Mouse (Mus musculus) MEL (cell line): ENCODE data around the gene Mrm3. TPM values are rescaled to one million over a fixed set of nuclear protein-coding genes. Genes with fewer than 3 reads are reported as not detected.
A peak's percentile ranks its signal among the peaks of the same experiment; 100 is the strongest.
"Not testable (repeated sequence)": the region's sequence is repeated elsewhere in the genome, so short reads cannot be mapped to it uniquely, and the experiment has no call there.

Experiments
- DNase-seq: peaks from one replicate; pipeline ENCODE4 v3.0.0; 2011; ENCODE audit warnings: low read depth, low spot score
- H3K27ac ChIP-seq: 2 replicates; pipeline ENCODE4 v1.5.1; 2012; ENCODE audit warnings: low read depth, mild to moderate bottlenecking, control low read depth, low read length, moderate library complexity; ENCODE audit not compliant: control insufficient read depth
- H3K27me3 ChIP-seq, 2 experiments: fragments of 150-350 bp in 1 of 2; sonication (generic) in 1 of 2; 2 replicates each; pipeline ENCODE4 v1.6.1; 2012; ENCODE audit warnings: low read length in 2 of 2, mild to moderate bottlenecking in 2 of 2, improper control_type of control experiment in 1 of 2, moderate library complexity in 1 of 2; ENCODE audit not compliant: insufficient read depth in 2 of 2, control insufficient read depth in 1 of 2
- H3K36me3 ChIP-seq, 2 experiments: 2 replicates each; pipeline ENCODE4 v1.6.1; 2012 to 2014; ENCODE audit warnings: low read length in 2 of 2, improper control_type of control experiment in 1 of 2, inconsistent platforms in 1 of 2, mild to moderate bottlenecking in 1 of 2; ENCODE audit not compliant: insufficient read depth in 2 of 2, control insufficient read depth in 1 of 2
- H3K4me1 ChIP-seq, 2 experiments: fragments of 150-350 bp in 1 of 2; sonication (generic) in 1 of 2; 2 replicates each; pipeline ENCODE4 v1.6.1; 2012; ENCODE audit warnings: low read length in 2 of 2, improper control_type of control experiment in 1 of 2, mild to moderate bottlenecking in 1 of 2; ENCODE audit not compliant: insufficient read depth in 2 of 2, control insufficient read depth in 1 of 2
- H3K4me3 ChIP-seq, 2 experiments: fragments of 150-350 bp in 1 of 2; sonication (generic) in 1 of 2; 2 replicates each; pipeline ENCODE4 v1.5.1; 2012; ENCODE audit warnings: low read depth in 2 of 2, low read length in 2 of 2, mild to moderate bottlenecking in 2 of 2, moderate library complexity in 2 of 2, control low read depth in 1 of 2, improper control_type of control experiment in 1 of 2; ENCODE audit not compliant: control insufficient read depth in 1 of 2, insufficient read depth in 1 of 2
- H3K79me2 ChIP-seq: 2 replicates; pipeline ENCODE4 v1.6.1; 2012; ENCODE audit warnings: mild to moderate bottlenecking, low read length, moderate library complexity; ENCODE audit not compliant: control insufficient read depth, poor library complexity, insufficient read depth
- H3K9ac ChIP-seq: 2 replicates; pipeline ENCODE4 v1.6.1; 2012; ENCODE audit warnings: low read depth, mild to moderate bottlenecking, control low read depth, low read length, moderate library complexity; ENCODE audit not compliant: control insufficient read depth, poor library complexity, severe bottlenecking
- H3K9me3 ChIP-seq: fragments of 150-350 bp; sonication (generic); replicated peaks from 2 replicates; pipeline ENCODE4 v1.6.1; 2012; ENCODE audit warnings: mild to moderate bottlenecking, low read length, improper control_type of control experiment, moderate library complexity; ENCODE audit not compliant: insufficient read depth
- CHD1 ChIP-seq: IDR thresholded peaks from 2 replicates; pipeline ENCODE4 v1.6.1; 2012; ENCODE audit warnings: low read depth, mild to moderate bottlenecking, inconsistent platforms, low read length, improper control_type of control experiment
- EP300 ChIP-seq, 2 experiments: IDR thresholded peaks; 2 replicates each; pipeline ENCODE4 v1.6.1; 2011; ENCODE audit warnings: improper control_type of control experiment in 2 of 2, low read length in 2 of 2, low read depth in 1 of 2, mild to moderate bottlenecking in 1 of 2
- GABPA ChIP-seq: IDR thresholded peaks from 2 replicates; pipeline ENCODE4 v1.6.1; 2012; ENCODE audit warnings: low read depth, mild to moderate bottlenecking, inconsistent platforms, low read length, improper control_type of control experiment, moderate library complexity
- MAX ChIP-seq: IDR thresholded peaks from 2 replicates; pipeline ENCODE4 v1.6.1; 2011; ENCODE audit warnings: low read length, improper control_type of control experiment
- MXI1 ChIP-seq: IDR thresholded peaks from 2 replicates; pipeline ENCODE4 v1.6.1; 2011; ENCODE audit warnings: mild to moderate bottlenecking, low read depth, low read length, improper control_type of control experiment
- MYB ChIP-seq: IDR thresholded peaks from 2 replicates; pipeline ENCODE4 v1.6.1; 2011; ENCODE audit warnings: mild to moderate bottlenecking, low read depth, low read length, improper control_type of control experiment
- POLR2AphosphoS5 ChIP-seq: IDR thresholded peaks from 2 replicates; pipeline ENCODE4 v1.6.1; 2012; ENCODE audit warnings: low read depth, borderline replicate concordance, mild to moderate bottlenecking, inconsistent platforms, low read length, moderate library complexity, mixed read lengths
- SMC3 ChIP-seq: IDR thresholded peaks from 2 replicates; pipeline ENCODE4 v1.6.1; 2011; ENCODE audit warnings: low read depth, low read length, improper control_type of control experiment
- TBP ChIP-seq: IDR thresholded peaks from 2 replicates; pipeline ENCODE4 v1.8.0; 2011; ENCODE audit warnings: low read depth, low read length, improper control_type of control experiment
- USF2 ChIP-seq, 2 experiments: IDR thresholded peaks; 2 replicates each; pipeline ENCODE4 v1.6.1; 2011 to 2012; ENCODE audit warnings: improper control_type of control experiment in 2 of 2, low read length in 2 of 2, borderline replicate concordance in 1 of 2, inconsistent platforms in 1 of 2, low read depth in 1 of 2, mild to moderate bottlenecking in 1 of 2; ENCODE audit not compliant: insufficient read depth in 1 of 2
- ZNF384 ChIP-seq: IDR thresholded peaks from 2 replicates; pipeline ENCODE4 v1.6.1; 2012; ENCODE audit warnings: low read depth, mild to moderate bottlenecking, inconsistent platforms, low read length, improper control_type of control experiment
- polyA plus RNA-seq, 2 experiments: library from polyadenylated mRNA; stranded (reverse) in 1 of 2; unstranded in 1 of 2; fragments of >175 nt in 1 of 2; fragments of >200 nt in 1 of 2; gene quantifications; 2 replicates each; pipeline versions ENCODE4 v1.2.1 to v1.2.4; 2012; ENCODE audit warnings: low replicate concordance in 2 of 2, low read depth in 1 of 2; ENCODE audit not compliant: insufficient read length in 2 of 2, insufficient read depth in 1 of 2, missing spikeins in 1 of 2
- total RNA-seq: library from RNA; depleted of rRNA; stranded (reverse); fragments of 300-350 nt; gene quantifications from 2 replicates; pipeline ENCODE4 v1.2.3, GENCODE M21; 2012

Gene Mrm3
- total and polyA plus RNA-seq, 3 experiments: 27.7 to 65.7 TPM; not detected in 1

GRCm38 (mm10) chr11:76210228-76210985 is 33.1 kb upstream of the Mrm3 start:
- Histone ChIP-seq H3K9me3 (no peaks in the 10 kb centered on the region), H3K27ac (no peak overlapping the region), H3K4me3 (no peak overlapping the region), H3K36me3 (peaks cover 0 to 11% of the 10 kb centered on the region in 2 experiments; a peak in 2 of 4 replicates), H3K79me2 (no peaks in the 10 kb centered on the region; the same call in 1 of the 2 replicates), H3K27me3 (no peaks in the 10 kb centered on the region), H3K9ac (no peak overlapping the region), H3K4me1 (peaks cover 2 to 8% of the 10 kb centered on the region in 2 experiments; a peak in 3 of 4 replicates)
- peak; percentile 67 for DNase-seq
- no peak for TF ChIP-seq TBP
- no peak for TF ChIP-seq MAX
- no peak for TF ChIP-seq CHD1
- 0 out of 2 replicates have a peak, but pooled peaks have one; percentile 36 for TF ChIP-seq MYB
- TF ChIP-seq SMC3: no peak
- TF ChIP-seq MXI1: no peak
- 0 out of 2 replicates have a peak, but pooled peaks have one; percentile 16 for TF ChIP-seq ZNF384
- 0 out of 4 replicates have a peak, but pooled peaks of 1 of the 2 experiments have one; percentile 9 for TF ChIP-seq EP300 (IDR thresholded peaks at IDR 0.05; ENCODE audit: low read depth in 1 of 2, low read length in 2 of 2)

GRCm38 (mm10) chr11:76211595-76211994 is 31.9 kb upstream of the Mrm3 start:
- H3K36me3 ChIP-seq: peaks cover 0 to 17% of the 10 kb centered on the region in 2 experiments; a peak in 2 of 4 replicates
- H3K4me3 ChIP-seq, H3K79me2 ChIP-seq, H3K27ac ChIP-seq, H3K9ac ChIP-seq, DNase-seq, H3K27me3 ChIP-seq, H3K9me3 ChIP-seq: not testable (repeated sequence)
- H3K4me1 ChIP-seq: peaks cover 4 to 15% of the 10 kb centered on the region in 2 experiments; a peak in 3 of 4 replicates

GRCm38 (mm10) chr11:76213841-76214240 is 29.7 kb upstream of the Mrm3 start:
- no peak for TF ChIP-seq GABPA
- no peak for TF ChIP-seq EP300 (IDR thresholded peaks at IDR 0.05; ENCODE audit: low read depth in 1 of 2, low read length in 2 of 2)
- no peak for TF ChIP-seq POLR2AphosphoS5
- no peak for TF ChIP-seq USF2 (IDR thresholded peaks at IDR 0.05; ENCODE audit: borderline replicate concordance in 1 of 2, insufficient read depth in 1 of 2, low read depth in 1 of 2, low read length in 2 of 2)
- peaks cover 0 to 20% of the 10 kb centered on the region in 2 experiments; a peak in 2 of 4 replicates for H3K36me3 ChIP-seq
- no peaks in the 10 kb centered on the region for H3K27me3 ChIP-seq
- no peaks in the 10 kb centered on the region for H3K9me3 ChIP-seq
- H3K4me3 ChIP-seq: no peak overlapping the region
- H3K27ac ChIP-seq: no peak overlapping the region
- H3K4me1 ChIP-seq: peaks cover 4 to 23% of the 10 kb centered on the region in 2 experiments; a peak in 3 of 4 replicates
- H3K79me2 ChIP-seq: peaks cover 9% of the 10 kb centered on the region
- DNase-seq: no peak
- no peak overlapping the region for H3K9ac ChIP-seq
